Mouse (Mus musculus) MEL-GATA-1-ER (cell line): ENCODE results near the gene Slc25a23.
A peak's percentile ranks its signal among the peaks of the same experiment; 100 is the strongest.

Source experiments
- DNase-seq: peaks from one replicate; pipeline ENCODE4 v3.0.0-alpha.2; 2012; ENCODE audit warnings: low read depth; ENCODE audit errors: extremely low read depth

The Slc25a23 gene

DNA sequence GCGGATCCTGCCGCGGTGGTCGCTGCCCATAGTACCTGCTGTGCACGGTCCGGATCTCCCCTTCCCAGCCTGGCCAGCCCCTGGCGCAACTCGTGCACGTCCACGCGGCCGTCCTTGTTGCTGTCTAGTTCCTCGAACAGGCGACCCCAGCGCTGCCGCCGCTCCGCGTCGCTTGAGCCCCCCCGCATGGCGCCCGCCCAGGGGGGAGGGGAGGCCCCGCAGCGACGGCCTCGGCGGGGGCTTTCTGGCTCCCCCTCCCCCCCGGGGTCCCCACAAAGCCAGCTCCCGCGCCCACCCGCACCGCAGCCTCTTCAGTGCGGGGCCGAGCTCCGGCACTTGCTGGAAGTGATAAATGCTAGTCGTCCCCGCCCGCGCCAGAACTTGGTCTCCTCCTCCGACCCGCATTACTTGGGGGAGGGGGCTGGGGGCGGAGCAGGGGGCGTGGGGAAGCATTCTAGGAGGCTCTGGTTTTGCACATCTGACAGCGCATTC is at the start of gene Slc25a23:
Slc25a23 (minus strand) TSS at position 378 of the 492 bp plus-strand sequence.
- no peak for DNase-seq

DNA sequence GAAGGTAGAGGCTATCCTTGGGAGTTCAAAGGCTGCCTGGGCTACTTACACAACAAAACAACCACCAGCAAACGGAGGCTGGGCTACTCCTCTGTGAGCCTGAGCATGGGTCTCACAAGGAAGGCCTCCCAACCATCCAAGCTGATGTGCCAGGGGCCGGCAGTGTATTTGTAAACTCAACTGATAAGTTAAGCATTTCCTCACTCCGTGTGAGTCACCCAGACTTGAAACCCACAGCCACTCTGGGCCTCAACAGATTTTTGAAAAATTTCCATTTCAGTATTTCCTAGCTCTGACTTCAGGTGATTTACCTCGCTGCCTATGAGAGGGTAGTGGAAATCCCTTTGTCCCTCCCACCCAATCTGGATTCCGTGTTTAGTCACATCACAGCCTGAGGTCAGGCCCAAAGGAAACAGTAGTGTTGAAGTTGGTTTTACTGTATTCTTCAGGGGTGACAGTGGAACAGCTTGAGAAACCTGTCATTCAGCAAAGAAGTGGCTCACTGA is 49.1 kb upstream of the Slc25a23 start:
- DNase-seq, result no peak

DNA sequence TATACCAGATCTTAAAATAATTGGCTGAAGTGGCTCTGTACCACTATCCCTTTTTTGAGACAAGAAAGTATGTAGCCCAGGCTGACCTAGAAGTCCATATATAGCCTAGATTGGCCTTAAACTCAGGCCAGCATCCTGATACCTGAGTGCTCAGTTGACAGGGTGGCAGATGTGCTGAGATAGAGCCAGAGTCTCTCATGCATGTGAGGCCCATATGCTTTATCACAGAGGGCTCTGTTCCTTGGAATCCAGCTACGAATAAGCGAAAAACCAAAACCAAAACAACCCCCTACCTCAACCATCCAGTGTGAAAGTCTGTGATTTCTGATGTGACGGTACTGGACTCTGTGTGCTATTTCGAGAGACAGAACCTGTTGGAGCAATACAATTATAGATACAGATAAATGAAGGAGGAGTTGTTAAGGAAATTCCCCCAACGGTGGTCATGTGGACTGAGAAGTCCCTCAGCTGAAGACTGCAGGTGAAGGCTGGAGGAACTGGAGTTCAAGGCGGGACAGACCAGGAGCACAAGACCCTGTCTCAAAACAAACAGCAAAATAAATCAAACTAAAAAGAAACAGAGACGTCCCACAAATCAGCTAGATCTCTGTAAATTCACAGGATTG is 48.5 kb upstream of the Slc25a23 start:
- no peak for DNase-seq

DNA sequence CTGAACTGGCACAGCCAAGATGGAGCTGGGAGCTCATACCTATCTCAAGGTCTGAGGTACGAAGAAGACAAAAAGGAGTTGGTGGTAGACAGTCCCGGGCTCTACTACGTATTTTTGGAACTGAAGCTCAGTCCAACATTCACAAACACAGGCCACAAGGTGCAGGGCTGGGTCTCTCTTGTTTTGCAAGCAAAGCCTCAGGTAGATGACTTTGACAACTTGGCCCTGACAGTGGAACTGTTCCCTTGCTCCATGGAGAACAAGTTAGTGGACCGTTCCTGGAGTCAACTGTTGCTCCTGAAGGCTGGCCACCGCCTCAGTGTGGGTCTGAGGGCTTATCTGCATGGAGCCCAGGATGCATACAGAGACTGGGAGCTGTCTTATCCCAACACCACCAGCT is 47.4 kb upstream of the Slc25a23 start:
- DNase-seq, result no peak

DNA sequence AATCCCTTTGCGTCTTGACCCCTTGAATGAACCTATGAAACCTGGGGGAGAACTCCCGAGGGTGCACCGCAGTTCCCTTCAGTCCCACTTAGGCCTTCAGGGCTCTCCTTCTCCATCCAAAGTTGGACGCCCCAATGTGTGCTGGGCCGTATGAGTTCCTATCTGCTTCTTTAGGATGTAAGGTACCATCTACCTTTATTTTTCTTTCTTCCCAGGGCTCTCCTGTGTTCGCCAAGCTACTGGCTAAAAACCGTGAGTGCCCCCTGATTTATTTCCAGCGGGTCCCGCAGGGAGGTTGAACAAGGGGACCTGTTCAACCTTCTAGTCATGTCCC is 46.3 kb upstream of the Slc25a23 start:
- no peak for DNase-seq

DNA sequence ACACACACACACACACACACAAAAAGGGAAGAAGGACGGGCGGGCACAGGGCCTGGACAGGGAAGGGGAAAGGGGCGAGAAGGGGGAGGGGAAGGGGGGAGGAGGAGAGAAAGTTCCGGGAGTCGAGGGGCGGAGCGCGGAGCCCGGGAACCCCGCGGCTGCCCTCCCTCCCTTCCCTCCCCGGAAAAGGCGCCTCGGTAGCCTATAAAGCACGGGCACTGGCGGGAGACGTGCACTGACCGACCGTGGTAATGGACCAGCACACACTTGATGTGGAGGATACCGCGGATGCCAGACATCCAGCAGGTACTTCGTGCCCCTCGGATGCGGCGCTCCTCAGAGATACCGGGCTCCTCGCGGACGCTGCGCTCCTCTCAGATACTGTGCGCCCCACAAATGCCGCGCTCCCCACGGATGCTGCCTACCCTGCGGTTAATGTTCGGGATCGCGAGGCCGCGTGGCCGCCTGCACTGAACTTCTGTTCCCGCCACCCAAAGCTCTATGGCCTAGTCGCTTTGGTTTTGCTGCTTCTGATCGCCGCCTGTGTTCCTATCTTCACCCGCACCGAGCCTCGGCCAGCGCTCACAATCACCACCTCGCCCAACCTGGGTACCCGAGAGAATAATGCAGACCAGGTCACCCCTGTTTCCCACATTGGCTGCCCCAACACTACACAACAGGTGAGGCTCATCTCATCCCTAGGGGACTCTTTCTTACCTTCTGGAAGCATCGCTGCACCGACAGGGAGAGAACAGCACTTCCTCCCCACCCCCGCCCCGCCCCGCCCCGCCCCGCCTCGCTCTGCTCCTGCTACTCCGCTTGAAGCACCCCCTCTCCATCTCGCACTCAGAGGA is 45.7 kb upstream of the Slc25a23 start, which contains the start of gene Tnfsf9:
Tnfsf9 (plus strand) TSS at position 145 of the 854 bp plus-strand sequence.
- DNase-seq, result peak; percentile 29

DNA sequence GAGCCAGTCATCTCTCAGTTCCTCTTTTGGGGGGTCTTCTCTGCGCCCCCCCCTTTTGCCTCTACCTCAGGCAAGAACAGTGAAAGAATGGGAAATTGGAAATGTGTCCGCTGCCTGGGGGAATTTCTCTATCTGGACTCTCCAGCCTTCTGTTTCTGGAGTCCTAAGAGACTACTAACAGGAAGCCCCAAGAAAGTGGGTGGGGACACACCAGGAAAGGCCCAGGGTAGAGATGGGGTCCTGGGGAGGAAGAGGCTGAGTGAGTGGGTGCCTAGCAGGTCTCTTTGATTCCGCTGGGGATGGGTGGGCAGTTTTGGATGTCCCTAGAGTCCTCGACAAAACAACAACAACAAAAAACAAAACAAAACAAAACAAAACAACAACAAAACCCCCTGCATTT is 44.8 kb upstream of the Slc25a23 start:
- DNase-seq, result peak; percentile 35

DNA sequence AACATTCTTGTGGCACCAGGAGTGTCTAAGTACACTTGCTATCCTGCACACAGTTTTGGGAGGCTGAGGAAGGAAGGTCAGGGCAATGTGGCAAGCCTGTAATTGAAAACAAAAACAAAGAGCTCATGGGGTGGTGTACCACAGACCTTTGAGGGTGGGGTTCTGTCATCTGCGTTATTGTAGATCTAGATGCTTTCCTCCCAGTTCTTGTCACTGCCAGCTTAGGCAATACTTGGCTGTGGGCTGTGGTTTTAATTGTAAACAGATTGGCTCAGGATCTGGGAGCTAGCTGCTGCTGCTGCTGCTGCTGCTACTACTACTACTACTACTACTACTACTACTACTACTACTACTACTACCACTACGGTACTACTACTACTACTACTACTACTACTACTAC is 42.6 kb upstream of the Slc25a23 start:
- DNase-seq, result no peak

DNA sequence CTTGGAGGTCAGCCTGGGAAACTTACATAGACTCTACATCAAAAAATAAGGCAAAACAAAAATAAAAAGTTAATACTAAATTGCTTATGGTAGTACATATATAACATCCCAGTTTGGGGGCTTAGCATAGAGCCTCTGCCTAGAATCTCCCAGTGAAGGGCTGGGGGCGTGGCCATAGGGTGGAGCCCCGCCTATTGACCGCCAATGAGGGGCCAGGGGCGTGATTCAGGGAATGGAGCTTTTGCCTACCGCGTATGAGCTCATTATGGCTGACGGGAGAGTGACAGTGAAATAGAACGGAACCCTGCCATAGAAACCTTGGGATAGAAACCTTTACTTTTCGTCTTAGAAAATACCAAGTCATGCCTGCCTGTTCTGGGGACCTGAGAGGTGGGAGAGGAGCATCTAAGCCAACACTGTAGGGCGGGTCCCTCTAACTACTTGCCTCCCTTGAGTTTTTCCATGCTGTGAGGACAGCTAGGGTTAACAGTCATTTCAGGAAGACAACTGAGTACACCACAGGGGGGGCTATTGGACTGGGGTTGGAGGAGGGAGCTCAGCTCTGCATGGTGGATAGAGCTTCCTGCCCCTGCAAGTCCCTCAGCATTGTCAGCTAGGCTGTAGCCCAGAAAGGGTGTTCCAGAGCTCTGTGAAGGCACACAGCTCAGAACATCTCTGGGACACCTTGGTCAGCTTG is 40.1 kb upstream of the Slc25a23 start:
- DNase-seq, result no peak

DNA sequence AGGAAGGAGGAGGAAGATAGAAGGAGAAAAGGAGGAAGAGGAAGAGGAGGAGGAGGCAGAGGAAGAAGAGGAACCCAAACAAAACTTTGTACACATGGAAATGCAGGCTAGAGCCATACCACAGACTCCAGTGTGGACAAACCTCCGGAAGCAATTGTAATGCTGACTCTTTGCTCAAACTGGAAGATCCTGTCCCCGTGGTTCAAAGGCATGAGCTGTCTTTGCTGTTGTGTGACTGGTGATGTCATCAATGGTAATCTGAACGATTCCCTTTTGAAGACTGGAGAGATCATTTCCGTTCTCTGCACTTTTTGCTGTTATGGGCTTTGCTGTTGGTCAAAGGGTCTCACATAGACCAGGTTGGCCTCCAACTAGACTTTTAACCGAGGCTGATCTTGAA is 38.7 kb upstream of the Slc25a23 start:
- DNase-seq, result no peak

DNA sequence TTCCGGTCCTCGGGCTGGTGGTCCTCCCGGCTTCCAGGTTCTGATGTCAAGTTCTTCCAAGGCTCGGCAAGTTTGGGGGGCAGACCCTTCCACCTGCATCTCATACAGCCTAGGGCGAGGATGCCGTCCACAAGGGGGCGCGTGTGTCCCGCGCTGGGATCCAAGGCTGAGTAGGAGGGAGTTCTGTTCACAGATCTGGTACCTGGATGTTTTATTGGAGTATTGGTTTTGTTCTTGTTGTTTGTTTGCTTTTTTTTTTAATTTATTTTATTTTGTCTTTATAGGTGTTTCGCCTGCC is 36.9 kb upstream of the Slc25a23 start:
- peak; percentile 45 for DNase-seq

DNA sequence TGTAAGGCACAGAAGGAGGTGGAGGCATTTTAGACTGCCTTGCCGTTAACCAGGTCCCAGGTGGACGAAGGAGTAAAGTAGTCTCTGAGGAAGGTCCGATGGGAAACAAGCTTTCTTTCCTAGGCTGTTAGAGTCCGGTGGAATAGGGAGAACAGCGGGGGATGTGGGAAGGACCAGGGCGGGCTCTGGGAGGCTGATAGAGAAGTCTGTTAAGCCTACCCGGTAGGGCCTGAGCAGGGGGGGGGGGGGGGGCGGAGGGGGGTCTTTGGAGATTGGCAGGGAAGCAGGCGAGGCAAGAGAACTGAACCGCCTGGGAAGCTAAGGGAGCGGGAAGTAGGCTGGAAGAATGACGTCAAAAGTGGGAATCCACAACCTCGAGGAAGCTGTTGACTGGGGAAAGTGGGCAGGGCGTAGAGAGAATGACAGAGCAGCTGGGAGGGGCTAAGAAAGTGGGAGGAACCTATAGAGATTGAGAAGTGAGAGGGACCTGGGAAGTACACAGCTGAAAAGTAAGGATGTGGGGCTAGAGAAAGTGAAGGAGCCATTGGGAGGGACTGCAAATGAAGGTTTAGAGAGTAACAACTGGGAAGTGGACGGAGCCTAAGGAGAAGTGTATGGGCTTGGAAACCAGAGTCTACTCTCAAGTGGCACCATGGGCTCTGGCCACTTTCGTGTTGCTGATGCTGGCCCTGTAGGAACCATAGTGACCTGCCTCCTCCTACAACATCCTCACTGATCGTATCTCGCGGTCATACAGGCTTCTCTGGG is 36.4 kb upstream of the Slc25a23 start:
- DNase-seq, result peak; percentile 41

DNA sequence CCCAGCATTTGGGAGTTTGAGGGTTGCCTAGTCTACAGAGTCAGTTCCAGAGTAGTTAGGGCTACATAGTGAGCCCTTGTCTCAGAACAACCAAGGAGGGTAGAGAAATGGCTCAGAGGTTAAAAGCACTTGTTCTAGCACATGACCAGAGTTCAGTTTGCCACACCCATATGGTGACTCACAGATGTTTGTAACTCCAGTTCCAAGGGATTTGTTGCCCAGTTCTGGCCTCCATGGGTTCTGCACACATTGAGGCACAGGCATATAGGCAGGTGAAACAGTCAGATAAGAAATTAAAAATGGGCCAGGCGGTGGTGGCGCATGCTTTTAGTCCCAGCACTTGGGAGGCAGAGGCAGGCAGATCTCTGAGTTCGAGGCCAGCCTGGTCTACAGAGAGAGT is 34.6 kb upstream of the Slc25a23 start:
- DNase-seq, result no peak

DNA sequence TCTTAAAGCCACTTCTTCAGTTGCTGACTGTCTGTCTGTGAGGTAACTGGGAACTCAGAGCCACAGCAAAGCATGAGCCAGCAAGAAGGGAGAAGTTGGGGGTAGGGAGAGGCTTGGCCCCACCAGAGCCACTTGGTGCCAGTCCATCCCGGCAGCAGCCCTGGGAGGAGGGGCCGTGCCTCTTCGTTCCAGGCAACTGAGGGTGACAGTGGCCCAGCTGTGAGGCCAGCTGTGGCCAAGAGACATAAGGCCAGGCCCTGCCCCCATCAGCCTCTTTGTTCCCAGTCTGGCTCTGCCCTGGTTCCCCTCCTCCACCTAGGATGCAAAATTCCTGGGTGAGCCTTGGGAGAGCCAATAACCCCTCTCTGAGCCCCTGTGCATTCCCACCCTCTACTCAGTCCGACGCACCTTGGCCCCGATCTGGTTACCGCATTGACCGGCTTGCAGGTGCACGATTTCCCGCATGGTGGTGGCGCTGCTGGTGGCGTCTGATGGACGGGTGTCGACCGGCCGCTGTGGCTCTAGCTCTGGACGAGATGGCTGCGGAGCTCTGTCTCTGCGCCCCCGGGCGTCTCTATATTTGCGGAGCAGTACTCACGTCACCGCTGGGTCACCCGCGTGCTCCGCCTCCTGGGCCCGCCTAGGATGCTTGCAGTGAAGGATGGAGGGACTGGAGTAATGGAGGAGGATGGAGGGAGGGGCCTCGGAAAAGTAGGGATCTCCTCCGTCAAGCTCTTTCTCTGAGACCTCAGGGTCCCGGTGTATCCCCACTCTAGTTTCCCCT is 27.6 kb upstream of the Slc25a23 start, which contains the start of gene Tubb4a:
Tubb4a (minus strand) TSS at position 734 of the 784 bp plus-strand sequence.
- no peak for DNase-seq

DNA sequence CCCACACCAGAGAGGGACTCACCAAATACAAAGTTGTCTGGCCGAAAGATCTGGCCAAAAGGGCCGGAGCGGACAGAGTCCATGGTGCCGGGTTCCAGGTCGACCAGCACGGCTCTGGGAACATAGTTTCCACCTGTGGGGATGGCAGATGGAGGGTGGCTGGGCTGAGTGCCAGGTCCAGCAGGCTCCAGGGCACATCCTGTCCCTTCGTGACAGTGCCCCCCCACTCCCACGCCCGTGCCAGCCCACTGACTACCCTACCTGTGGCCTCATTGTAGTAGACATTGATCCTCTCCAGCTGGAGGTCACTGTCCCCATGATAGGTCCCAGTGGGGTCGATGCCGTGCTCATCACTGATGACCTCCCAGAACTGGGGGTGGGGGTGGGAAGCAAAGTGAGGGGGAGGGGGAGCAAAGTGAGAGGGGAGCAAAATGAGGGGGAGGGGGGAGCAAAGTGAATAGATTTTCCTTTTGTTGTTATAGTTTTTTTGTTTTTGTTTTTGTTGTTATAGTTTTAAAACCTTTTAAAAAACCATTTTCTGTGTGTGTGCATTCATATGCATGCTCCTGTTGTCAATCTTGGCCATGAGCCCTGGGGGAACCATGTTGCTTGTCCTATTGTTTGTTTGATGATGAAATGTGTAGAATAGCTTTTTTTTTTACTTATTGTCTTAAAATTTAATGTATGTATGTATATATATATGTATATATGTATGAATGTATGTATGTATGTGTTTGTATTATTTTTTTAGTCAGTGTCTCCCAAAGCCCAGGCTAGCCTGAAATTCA is 26.5 kb upstream of the Slc25a23 start:
- no peak for DNase-seq

DNA sequence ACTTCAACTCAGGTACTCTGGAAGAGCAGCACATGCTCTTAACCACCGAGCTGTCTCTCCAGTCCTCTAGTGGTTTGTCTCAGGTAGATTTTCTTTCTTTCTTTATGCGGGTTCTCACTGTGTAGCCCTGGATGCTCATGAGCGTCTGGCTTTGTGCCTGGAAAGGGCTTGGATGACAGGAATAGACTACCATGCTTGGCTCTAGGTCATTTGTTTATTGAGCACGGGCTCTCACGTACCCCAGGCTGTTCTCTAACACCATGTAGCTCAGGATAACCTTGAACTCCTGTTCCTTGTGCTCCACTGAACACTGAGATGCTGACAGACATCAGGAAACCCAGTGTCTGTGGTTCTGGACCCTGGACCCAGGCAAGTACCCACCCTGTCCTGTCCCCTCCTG is 22.8 kb upstream of the Slc25a23 start:
- no peak for DNase-seq

DNA sequence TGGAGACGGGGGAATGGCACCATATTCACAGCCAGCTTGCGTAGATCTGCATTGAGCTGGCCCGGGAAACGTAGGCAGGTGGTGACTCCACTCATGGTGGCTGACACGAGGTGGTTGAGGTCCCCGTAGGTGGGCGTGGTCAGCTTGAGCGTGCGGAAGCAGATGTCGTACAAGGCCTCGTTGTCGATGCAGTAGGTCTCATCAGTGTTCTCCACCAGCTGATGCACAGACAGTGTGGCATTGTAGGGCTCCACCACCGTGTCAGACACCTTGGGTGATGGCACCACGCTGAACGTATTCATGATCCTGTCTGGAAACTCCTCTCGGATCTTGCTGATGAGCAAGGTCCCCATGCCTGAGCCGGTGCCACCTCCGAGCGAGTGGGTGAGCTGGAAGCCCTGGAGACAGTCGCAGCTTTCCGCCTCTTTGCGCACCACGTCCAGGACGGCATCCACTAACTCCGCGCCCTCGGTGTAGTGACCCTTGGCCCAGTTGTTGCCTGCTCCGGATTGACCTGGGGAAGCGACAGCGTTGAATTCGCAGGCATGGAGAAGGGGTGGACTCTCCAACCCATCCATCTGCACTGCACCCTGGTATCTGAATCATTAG is 21.7 kb upstream of the Slc25a23 start:
- no peak for DNase-seq

DNA sequence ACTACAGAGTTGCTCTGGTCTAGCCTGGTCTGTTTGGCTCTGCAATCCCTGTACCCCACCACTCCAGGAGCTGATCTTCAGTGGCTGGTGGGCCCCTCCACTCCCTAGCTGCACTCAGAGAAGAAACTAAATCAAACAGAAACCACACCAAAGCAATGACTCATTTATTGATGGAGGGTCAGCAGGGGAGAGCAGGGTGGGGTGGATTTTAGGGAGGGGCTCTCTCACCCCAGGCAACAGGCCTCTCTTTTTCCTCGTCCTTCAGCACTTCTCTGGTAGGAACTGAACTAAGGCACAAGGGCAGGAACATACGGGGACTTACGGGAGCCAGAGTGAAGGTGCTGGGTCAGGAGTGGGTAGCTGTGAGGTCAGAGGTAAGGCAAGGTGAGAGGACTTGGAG is 20.3 kb upstream of the Slc25a23 start:
- no peak for DNase-seq

DNA sequence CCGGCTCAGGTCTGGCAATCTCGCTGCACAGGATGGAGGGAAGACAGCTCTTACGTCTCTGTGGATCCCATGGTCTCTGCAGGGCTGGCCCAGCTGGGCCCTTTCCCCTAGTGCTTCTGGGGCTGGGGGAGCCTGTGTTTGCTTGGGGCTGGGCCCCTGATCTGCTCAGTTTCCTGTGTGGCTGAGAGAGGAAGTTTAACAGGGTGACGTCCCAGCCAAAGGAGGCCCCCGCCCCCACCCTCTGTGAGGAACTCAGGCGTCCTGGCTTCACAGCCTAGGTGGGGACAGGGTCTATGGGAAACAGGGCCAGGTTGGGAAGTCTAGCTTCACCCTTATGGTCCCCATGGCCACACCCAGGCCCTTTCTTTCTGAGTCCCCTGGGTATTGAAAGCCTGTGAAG is 18.7 kb upstream of the Slc25a23 start, which contains the start of gene Dennd1c:
Dennd1c (minus strand) TSS at position 179 of the 400 bp plus-strand sequence.
- DNase-seq, result peak; percentile 56
